Mouse (Mus musculus): Measurements from ENCODE around the gene Tmem176a. TPM values are rescaled to one million over a fixed set of nuclear protein-coding genes. Genes with fewer than 3 reads are reported as not detected.

Gene Tmem176a
- polyA plus RNA-seq (2014; fragmentation: Illumina TruSeq; extraction: RNeasy Lipid Tissue Mini Kit (QIAGEN cat#74804); ENCODE audit: low read depth, low replicate concordance), result 133 TPM

DNA sequence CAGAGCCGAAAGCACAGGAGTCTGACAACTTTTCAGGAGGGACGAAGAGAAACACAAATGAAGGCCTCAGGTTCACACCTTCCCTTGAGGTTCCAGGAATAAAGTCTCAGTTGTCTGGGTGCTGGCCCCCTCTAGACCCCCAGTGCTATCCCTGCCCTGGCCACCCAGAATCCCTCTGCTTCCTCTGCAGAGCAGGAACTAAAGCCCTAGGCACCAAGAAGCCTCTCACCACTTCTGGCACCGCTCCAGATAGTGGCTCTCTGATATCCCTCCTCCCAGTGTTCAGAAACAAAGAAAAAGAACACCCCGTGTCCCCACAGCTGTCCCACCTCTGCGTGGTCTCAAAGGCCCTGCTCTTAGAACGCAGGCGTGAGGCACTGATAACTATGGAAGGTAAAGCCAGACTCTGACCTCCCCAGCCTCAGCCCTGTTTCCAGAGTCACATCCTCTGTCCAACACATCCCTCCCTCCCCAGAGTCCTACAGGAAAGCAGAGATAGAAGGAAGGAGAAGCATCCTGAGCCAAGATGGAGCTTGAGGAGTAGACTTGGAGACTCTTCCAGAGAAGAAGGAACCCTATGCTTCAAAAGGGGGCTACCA lies at the start of gene Tmem176a:
TSS of gene Tmem176a (plus strand) at position 549 of the 599 bp plus-strand sequence.

DNA sequence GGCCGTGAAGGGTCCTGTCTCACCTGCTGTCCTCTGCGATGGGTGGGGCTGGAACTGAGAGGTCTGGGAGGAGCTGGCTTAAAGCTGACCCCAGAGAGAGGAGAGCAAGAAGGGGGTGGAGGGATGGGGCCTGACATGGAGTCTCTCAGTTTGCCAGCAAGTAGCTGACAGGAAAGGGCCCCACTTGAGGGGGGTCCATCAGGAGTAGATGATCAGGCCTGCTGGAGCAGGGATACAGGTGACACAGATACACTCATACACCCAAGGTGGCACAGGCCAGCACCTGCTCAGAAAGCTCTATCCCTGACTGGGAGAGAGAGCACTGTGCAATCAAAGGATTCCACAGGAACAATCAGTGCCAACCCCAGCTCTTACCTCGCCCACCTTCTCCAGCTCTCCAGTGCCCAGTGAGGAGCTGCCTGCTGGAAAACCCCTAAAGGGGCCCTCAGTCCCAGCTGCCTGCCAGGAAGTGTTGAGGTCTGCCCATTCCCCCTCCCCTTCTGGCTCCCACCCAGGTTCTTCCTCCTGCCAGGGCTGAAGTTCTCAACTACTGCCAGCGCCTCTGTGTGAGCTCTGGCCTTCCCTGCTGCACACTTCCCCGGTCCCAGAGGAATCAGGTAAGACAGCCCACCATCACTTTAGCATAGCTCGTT lies 380 bp downstream of the Tmem176a start, which contains the start of gene Tmem176b:
TSS of gene Tmem176b (minus strand) at position 524 of the 653 bp plus-strand sequence.

DNA sequence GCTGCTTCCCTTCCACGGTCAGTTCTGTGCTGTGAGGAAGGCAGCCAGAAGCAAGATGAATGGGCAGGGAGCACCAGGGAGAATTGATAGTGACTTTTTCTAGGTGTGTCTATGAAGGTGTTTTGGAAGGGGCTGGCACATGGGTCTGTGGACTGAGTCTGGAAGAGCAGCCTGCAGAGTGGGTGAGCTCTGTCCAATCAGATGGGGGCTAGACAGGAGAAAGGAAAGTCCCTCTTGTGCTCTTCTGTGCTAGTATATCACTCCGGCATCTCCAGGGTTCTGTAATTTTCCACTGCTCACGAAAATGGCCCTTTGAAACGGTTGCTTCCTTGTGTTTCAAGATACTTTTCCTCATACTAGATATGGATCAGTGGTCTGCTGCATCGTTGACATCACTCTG lies 31.9 kb downstream of the Tmem176a start, which contains the start of gene Aoc1:
TSS of gene Aoc1 (plus strand) at position 301 of the 400 bp plus-strand sequence.

Other genes with a start within 250 kb of the Tmem176a start
- 6.3 TPM for gene Repin1, start 247.0 kb upstream of the Tmem176a start, polyA plus RNA-seq (2014; fragmentation: Illumina TruSeq; extraction: RNeasy Lipid Tissue Mini Kit (QIAGEN cat#74804); ENCODE audit: low read depth, low replicate concordance)
- gene Gm44965, start 247.0 kb upstream of the Tmem176a start, polyA plus RNA-seq (2014; fragmentation: Illumina TruSeq; extraction: RNeasy Lipid Tissue Mini Kit (QIAGEN cat#74804); ENCODE audit: low read depth, low replicate concordance), result not detected
- 0.63 TPM for gene Zfp775, start 238.9 kb upstream of the Tmem176a start, polyA plus RNA-seq (2014; fragmentation: Illumina TruSeq; extraction: RNeasy Lipid Tissue Mini Kit (QIAGEN cat#74804); ENCODE audit: low read depth, low replicate concordance)
- gene AI854703, start 214.2 kb upstream of the Tmem176a start, polyA plus RNA-seq (2014; fragmentation: Illumina TruSeq; extraction: RNeasy Lipid Tissue Mini Kit (QIAGEN cat#74804); ENCODE audit: low read depth, low replicate concordance), result 6.2 TPM
- 24.3 TPM for gene Gimap8, start 193.7 kb upstream of the Tmem176a start, polyA plus RNA-seq (2014; fragmentation: Illumina TruSeq; extraction: RNeasy Lipid Tissue Mini Kit (QIAGEN cat#74804); ENCODE audit: low read depth, low replicate concordance)
- gene Gimap9, start 164.8 kb upstream of the Tmem176a start, polyA plus RNA-seq (2014; fragmentation: Illumina TruSeq; extraction: RNeasy Lipid Tissue Mini Kit (QIAGEN cat#74804); ENCODE audit: low read depth, low replicate concordance), result 22.6 TPM
- 56.2 TPM for gene Gimap4, start 156.4 kb upstream of the Tmem176a start, polyA plus RNA-seq (2014; fragmentation: Illumina TruSeq; extraction: RNeasy Lipid Tissue Mini Kit (QIAGEN cat#74804); ENCODE audit: low read depth, low replicate concordance)
- gene Gimap6, start 132.7 kb upstream of the Tmem176a start, polyA plus RNA-seq (2014; fragmentation: Illumina TruSeq; extraction: RNeasy Lipid Tissue Mini Kit (QIAGEN cat#74804); ENCODE audit: low read depth, low replicate concordance), result 32.7 TPM
- 2.7 TPM for gene Gm28053, start 122.3 kb upstream of the Tmem176a start, polyA plus RNA-seq (2014; fragmentation: Illumina TruSeq; extraction: RNeasy Lipid Tissue Mini Kit (QIAGEN cat#74804); ENCODE audit: low read depth, low replicate concordance)
- gene Gimap7, start 122.3 kb upstream of the Tmem176a start, polyA plus RNA-seq (2014; fragmentation: Illumina TruSeq; extraction: RNeasy Lipid Tissue Mini Kit (QIAGEN cat#74804); ENCODE audit: low read depth, low replicate concordance), result 3.7 TPM
- 3.7 TPM for gene Gimap1, start 101.9 kb upstream of the Tmem176a start, polyA plus RNA-seq (2014; fragmentation: Illumina TruSeq; extraction: RNeasy Lipid Tissue Mini Kit (QIAGEN cat#74804); ENCODE audit: low read depth, low replicate concordance)
- 2.6 TPM for gene Gimap5, start 94.7 kb upstream of the Tmem176a start, polyA plus RNA-seq (2014; fragmentation: Illumina TruSeq; extraction: RNeasy Lipid Tissue Mini Kit (QIAGEN cat#74804); ENCODE audit: low read depth, low replicate concordance)
- gene Gimap3, start 70.1 kb upstream of the Tmem176a start, polyA plus RNA-seq (2014; fragmentation: Illumina TruSeq; extraction: RNeasy Lipid Tissue Mini Kit (QIAGEN cat#74804); ENCODE audit: low read depth, low replicate concordance), result 7.1 TPM
- gene Tmem176b, start 577 bp downstream of the Tmem176a start, polyA plus RNA-seq (2014; fragmentation: Illumina TruSeq; extraction: RNeasy Lipid Tissue Mini Kit (QIAGEN cat#74804); ENCODE audit: low read depth, low replicate concordance), result 19.3 TPM
- 80.7 TPM for gene Aoc1, start 32.0 kb downstream of the Tmem176a start, polyA plus RNA-seq (2014; fragmentation: Illumina TruSeq; extraction: RNeasy Lipid Tissue Mini Kit (QIAGEN cat#74804); ENCODE audit: low read depth, low replicate concordance)
- gene 1600015I10Rik, start 89.0 kb downstream of the Tmem176a start, polyA plus RNA-seq (2014; fragmentation: Illumina TruSeq; extraction: RNeasy Lipid Tissue Mini Kit (QIAGEN cat#74804); ENCODE audit: low read depth, low replicate concordance), result not detected
- gene Doxl2, start 134.0 kb downstream of the Tmem176a start, polyA plus RNA-seq (2014; fragmentation: Illumina TruSeq; extraction: RNeasy Lipid Tissue Mini Kit (QIAGEN cat#74804); ENCODE audit: low read depth, low replicate concordance), result not detected
- not detected for gene Svs1, start 145.9 kb downstream of the Tmem176a start, polyA plus RNA-seq (2014; fragmentation: Illumina TruSeq; extraction: RNeasy Lipid Tissue Mini Kit (QIAGEN cat#74804); ENCODE audit: low read depth, low replicate concordance)
- gene Gpnmb, start 195.6 kb downstream of the Tmem176a start, polyA plus RNA-seq (2014; fragmentation: Illumina TruSeq; extraction: RNeasy Lipid Tissue Mini Kit (QIAGEN cat#74804); ENCODE audit: low read depth, low replicate concordance), result 1.4 TPM
- gene Malsu1, start 232.9 kb downstream of the Tmem176a start, polyA plus RNA-seq (2014; fragmentation: Illumina TruSeq; extraction: RNeasy Lipid Tissue Mini Kit (QIAGEN cat#74804); ENCODE audit: low read depth, low replicate concordance), result 37.3 TPM